Mouse (Mus musculus): ENCODE results near the gene Kiz.

The Kiz gene

DNA sequence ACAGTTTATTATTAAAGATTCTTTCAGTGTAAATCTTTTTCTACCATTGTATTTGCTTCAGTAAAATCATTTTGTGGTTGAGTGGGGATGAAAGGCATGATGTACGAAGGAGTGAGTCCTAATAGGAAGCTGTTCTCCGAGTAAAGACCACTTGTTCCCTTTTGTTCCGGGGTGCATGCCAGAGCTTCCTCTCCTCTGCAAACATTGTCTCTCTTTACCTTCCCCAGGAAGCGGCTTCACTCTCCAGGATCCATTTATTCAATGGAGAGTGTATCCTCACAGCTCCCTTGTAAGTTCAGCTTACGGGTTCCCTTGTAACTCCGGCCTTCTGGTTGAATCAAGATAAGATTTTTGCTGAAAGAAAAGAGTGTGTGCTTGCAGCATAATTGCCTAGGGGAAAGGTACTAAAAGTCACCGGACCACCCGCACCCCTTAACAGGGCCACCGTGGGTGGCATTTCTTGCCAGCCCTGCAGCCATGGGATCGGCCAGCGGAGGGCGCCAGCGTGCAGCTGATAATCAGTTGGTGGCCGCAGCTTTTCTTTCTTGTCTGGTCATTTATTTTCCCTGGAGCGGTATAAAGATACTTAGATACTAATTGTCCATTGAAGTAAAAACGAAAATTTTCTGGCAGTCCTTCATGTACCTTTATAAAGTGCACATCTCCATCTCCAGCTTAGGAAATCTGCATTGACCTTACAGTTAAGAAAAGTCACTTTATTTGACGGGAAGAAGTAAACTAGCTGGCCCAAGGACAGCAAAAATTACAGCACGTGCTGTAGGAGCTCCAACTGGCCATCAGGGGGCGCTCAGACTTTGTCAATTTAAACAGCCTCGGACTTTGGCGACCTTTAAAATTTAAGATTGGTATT, 103.5 kb downstream of the Kiz start:
- in situ Hi-C loops (cut with MboI; ENCODE audit: low sequenced_read_pairs) = loop anchor here (5.0 to 10.0 kb wide), 2 partner anchors 218 to 344 kb away; no protein-coding TSS in a partner anchor

DNA sequence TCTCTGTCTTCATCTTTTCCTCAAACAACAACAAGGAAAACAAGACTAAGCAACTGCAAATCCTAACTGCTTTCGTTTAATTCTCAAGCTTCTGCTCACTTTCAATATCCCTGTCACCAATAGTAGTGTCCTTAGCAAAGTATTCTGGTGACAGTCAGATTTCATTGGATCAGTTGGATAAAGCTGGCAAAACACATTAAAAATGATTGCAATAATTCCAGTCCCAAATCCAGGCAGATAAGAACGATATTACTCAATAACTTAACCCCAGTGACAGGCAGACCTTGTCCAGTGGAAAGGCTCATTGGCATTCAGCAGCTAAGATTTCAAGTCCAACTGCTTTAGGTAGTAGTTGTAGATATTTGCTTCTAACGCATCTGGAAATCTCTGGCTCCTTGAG, 119.4 kb downstream of the Kiz start:
- in situ Hi-C loops (cut with MboI; ENCODE audit: low sequenced_read_pairs) = no loop called here

DNA sequence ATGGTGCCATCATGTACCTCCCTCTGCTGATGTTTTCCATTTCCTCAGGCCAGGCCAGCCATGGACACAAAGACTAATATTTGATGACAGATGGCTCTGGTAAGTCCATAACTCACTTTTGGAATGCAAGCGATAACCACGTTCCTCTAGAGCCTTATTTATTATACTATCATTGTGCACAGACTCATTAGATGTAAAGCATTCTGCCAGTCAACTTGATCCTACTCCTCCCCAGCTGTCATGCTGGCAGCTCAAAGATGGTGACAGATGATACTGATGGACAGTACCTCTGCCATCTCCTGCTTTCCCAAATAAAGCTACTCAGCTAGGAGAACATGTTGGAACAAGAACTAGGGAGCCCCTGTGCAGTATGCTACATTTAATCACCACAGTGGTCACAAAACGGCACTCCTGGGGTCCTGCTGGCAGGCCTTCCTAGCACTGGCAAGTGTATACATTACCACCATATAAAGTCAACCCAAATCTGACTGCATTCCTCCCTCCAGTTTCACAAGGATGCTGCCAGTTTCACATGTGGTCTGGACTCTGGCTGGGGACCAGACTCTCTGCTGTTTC, 119.9 kb downstream of the Kiz start:
- in situ Hi-C loops (cut with MboI; ENCODE audit: low sequenced_read_pairs) = no loop called here

DNA sequence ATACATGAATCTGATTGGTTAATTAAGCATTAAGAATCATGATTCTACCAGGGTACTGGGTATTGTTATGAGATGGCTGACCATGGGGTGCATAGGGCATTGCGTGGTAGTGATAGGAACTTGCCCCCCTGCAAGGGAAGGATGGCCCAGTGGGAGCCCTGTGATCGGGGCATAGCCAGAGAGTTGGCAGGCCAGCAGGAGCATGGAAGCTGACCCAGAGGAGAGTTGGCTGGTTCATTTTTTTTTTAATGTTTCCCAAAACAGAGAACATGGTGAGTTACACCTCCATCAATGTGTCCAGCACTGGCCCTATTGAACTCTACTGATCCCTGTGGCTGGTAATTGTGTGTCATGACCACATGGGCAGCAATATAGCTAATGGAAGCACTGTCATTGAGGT, 127.1 kb downstream of the Kiz start:
- in situ Hi-C loops (cut with MboI; ENCODE audit: low sequenced_read_pairs) = no loop called here

DNA sequence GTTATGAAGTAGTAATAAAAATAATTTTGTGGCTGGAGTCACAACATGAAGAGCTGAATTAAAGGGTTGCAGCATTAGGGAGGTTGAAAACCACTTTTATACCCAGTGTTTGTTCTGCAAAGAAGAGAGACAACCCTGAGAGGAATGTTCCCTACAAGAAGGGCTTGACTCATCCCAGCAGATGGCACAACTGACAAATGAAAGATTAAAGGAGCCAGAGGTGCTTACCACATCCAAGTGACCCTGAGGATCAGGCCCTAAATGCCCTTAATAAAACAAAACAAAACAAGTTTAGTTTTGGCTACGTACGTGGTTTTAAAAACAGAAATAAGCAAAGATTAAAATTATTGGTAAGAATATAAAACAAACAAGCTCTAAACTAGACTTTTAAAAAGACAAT, 129.2 kb downstream of the Kiz start:
- in situ Hi-C loops (cut with MboI; ENCODE audit: low sequenced_read_pairs) = no loop called here

DNA sequence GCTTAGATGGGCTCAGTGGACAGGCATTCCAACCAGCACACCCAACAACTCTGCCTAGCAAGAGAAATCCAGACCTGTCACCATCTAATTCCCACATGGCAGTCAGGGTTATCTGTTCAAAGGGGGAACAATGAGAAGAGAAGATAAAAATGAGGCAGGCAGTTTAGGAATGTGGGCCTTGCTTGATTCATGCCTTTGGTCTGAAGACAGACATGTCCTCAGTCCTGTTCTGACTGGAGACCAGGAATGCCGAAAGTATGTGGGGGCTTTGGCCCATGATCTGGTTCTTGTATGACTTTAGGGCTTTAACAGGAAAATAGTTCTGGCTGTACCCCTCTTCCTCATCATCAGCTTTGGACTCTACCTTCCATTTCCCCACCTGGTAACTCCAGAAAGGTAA, 130.1 kb downstream of the Kiz start:
- in situ Hi-C loops (cut with MboI; ENCODE audit: low sequenced_read_pairs) = no loop called here

DNA sequence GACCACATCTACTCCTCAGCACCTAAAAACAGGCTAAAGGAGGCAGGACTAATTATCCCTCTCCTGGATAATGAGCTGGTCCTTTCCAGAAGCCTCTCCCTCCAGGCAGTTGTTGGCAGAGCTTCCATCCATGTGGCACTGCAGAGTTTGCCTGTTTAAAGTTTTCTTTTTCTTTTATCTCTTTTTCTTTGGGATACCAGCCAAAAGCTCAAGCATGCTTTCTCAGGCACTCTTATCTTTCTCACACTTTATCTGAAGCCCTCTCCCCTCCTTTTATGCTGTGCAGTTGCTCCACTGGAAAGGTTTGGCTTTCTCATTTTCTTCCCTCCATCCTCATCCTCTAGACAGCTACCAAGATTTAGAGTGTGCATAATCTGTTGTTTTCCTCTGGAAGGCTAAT, 130.8 kb downstream of the Kiz start:
- in situ Hi-C loops (cut with MboI; ENCODE audit: low sequenced_read_pairs) = no loop called here

DNA sequence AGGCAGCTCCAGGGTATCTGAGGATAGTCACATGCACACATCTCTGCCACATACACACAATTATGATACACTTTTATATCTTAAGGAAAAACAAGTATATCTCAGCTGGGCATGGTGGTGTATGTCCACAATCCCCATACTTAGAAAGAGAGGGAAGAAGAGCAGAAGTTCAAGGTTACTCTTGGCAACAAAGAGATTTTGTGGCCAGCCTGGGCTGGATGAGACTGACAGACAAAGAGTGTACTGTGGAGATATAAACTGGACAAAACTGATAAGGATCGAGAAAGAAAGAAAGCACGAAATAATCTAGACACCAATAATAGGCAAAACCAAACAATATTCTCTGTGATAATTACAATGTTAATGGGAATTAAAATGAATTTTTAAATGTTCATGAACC, 151.6 kb downstream of the Kiz start:
- in situ Hi-C loops (cut with MboI; ENCODE audit: low sequenced_read_pairs) = no loop called here

DNA sequence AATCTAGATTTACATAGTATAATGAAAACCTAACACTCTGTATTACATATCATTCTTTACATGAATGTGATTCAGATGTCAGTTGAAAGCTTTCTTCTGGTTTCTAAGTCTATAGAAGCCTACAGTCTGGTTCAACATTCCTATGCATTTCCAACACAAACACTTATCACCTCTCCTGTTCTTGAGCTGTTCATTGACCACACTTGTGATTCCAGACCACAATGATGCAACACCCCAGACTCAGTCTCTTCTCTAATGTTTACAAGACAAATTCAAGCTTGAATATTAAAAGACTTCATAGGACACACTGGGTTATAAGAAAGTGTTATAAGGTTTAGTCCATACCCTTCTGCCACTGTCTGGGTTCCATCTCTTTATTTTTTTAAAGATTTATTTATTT, 153.4 kb downstream of the Kiz start:
- in situ Hi-C loops (cut with MboI; ENCODE audit: low sequenced_read_pairs) = no loop called here

DNA sequence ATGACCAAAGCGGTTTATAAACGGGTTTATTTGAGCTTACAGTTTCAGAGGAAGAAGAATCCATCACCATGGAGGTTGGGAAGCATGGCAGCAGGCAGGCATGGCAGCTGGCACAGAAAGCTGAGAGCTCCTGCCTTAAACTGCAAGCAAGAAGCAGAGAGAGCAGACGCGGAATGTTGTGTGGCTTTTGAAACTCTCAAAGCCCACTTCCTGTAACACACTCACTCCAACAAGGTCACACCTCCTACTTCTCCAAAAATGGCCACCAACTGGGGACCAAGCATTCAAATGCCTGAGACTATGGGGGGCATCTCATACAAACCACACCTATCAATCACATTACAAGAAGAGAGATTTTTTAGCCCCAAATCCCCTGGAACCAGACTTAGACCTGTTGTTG, 154.5 kb downstream of the Kiz start:
- in situ Hi-C loops (cut with MboI; ENCODE audit: low sequenced_read_pairs) = no loop called here

DNA sequence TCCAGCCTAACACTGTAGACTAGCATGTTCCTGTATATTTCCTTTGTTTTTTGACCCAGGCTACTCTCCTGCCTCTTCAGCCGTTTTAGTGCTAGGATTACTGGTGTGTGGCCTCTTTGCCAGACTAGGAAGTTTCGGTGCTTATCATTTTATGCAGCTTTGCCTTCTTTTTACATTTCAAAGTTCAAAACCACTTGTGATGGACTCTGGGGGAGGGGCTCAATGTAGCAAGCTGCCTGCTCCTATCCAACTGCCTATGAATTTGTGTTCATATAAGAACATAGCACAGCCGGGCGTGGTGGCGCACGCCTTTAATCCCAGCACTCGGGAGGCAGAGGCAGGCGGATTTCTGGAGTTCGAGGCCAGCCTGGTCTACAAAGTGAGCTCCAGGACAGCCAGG, 155.3 kb downstream of the Kiz start:
- in situ Hi-C loops (cut with MboI; ENCODE audit: low sequenced_read_pairs) = no loop called here

DNA sequence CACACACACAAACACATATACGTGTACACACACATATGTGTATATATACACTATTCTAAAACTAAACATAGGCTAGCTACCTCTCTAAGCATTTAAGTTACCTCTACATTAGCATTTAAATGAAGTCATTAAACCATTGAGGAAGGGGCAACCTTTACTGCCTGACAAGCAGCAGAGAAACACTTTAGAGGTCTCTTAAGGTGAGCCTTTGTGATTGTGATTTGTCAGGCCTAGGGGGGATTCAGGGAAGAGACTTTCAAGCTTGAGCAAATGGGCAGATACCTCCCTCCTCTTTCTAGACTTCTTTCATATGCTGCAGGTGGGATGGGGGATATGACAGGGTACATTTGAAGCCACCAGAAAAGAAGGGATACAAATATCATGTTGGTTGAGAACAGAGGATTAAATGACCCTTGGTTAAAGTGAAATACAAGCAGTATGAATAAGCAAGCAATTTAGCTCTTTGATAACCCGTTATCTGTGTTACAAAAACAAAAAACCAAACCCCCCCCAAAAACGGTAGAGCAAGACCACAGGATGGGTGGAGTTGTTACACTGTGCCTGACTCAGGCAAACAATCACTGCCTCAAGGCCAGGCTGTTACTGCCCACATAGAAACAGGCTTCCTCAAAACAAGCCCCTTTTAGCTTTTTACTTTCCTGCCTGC, 155.9 kb downstream of the Kiz start:
- in situ Hi-C loops (cut with MboI; ENCODE audit: low sequenced_read_pairs) = no loop called here

DNA sequence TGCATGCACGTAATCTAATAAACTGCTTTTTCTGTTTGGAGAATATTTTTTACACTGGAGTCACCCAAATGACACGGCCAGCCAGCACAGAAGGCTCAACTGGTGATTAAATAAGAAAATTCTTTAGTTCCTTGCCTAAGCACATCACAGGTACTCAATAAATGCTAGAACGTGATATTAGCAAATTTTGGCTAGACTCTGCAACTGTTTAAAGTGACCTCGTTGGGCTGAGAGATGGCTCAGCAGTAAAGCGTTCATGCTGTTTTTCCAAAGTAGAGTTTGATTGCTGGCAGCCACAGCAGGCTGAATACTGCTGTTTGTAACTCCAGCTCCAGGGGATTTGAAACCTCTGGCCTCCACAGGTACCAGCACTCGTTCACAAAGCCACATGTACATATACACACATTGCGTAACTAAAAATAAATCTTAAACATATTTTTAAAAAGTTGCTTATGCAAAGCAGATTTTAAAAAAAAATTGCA, 156.5 kb downstream of the Kiz start:
- in situ Hi-C loops (cut with MboI; ENCODE audit: low sequenced_read_pairs) = no loop called here

DNA sequence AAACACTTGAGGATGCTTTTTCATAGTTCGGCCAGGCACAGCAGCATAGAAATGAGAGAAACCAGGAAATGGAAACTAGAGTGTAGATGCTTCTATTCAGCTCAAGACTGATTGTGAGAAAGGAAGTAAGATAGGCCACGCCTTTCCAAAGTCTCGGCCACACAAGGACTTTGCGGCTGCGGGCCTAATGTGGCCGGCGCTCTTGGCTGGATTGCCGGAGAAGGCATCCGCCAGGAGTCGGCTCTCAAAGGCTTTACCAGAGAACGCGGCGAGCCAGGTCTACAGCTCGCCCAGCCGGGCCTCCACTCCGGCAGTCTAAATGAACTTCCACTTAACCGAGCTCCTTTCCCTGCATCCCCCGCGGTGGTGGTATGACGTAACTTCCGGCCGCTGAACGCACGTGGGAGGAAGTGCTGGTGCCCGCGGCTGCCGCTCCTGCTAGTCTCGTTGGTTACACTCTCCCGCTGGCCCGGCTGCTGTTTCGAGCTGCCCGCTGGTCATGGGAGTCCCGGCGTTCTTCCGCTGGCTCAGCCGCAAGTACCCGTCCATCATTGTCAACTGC, 157.0 kb downstream of the Kiz start, which contains the start of gene Xrn2:
Gene Xrn2 (plus strand): TSS at position 374 of the 562 bp plus-strand sequence.
- in situ Hi-C loops (cut with MboI; ENCODE audit: low sequenced_read_pairs) = no loop called here

DNA sequence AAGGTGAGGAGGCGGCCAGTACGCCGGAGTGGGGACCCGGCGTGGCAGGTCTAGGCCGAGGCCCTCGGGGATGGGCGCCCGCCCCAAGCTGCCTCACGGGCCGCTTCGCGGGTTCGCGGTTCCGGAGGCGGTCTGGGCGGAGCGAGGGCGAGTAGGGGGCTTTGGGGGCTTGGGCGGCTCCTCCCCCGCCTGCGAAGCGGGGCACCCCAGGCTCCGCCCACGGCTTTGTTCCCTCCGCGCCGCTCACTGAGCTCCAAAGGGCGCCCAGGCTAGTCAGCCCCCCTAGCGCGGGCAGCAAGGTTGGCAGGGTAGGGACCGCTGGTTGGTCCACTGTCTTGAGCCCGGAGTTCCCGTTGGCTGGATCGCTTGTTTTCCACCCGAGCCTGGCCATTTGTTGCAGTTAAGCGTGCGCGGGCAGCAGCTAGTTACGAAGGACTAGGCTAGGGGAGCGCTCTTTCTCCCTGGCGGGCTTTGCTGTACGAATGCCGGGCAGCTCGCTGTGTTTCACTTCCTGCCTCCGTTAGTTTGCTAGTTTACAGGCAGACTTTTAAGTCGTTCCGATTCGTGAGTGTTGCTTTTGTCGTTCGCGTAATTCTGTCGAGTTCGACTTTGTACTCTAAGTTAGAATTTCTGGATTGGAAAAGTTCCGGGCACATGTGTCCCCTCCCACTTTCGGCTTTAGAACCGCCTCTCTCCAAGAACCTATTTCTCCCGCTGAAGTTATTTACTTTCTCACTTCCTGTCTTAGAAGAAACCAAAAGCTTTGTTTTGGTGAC, 157.7 kb downstream of the Kiz start:
- in situ Hi-C loops (cut with MboI; ENCODE audit: low sequenced_read_pairs) = no loop called here

DNA sequence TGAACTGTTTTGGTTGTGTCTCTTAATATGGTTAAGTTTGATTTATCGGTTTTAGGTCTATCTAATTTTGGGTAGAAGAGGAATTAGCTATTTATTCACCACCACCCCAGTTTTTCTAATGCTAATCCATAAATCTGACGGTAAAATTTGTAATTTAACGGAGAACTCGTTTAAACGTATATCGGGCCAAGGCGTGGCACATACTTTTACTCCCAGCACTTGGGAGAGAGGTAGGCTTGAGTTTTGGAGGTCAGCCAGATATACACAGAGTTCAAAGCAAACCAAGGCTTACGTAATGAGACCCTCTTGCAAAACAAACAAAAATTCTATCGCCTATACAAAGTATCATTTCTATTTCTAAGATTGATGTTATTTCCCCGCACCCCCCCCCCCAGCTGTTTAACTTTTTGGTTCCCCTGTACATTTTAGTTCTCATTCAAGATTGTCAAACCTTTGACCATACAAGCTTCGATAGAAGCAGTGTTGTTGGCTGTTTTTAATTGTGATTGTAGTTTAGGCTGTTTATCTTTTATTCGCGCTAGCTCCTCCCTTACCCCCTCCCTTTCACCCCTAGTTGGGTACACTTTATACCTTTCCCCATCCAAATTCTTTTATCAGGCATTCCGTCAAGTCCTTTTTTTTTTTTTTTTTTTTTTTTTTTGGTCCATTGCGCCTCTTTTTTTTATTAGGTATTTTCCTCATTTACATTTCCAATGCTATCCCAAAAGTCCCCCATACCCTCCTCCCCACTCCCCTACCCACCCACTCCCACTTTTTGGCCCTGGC, 158.6 kb downstream of the Kiz start:
- in situ Hi-C loops (cut with MboI; ENCODE audit: low sequenced_read_pairs) = no loop called here

Measured in CH12F3 (cell line).